Mouse (Mus musculus) ES-E14 (cell line): ENCODE results near the gene Synrg.

Experiments
- HCFC1 ChIP-seq: IDR thresholded peaks from 2 replicates; pipeline ENCODE4 v1.6.1; 2012; ENCODE audit warnings: low read length, inconsistent platforms, borderline replicate concordance; ENCODE audit not compliant: insufficient read depth
- ZC3H11A ChIP-seq: IDR thresholded peaks from 2 replicates; pipeline ENCODE4 v1.6.1; 2012; ENCODE audit warnings: low read depth, mild to moderate bottlenecking, inconsistent platforms, low read length, borderline replicate concordance

GRCm38 (mm10) chr11:83979992-83980391, 15.8 kb downstream of the Synrg start:
- TF ChIP-seq ZC3H11A (no peak), HCFC1 (no peak)
